Mouse (Mus musculus): ENCODE data around the gene Rhbg.

Rhbg gene

DNA sequence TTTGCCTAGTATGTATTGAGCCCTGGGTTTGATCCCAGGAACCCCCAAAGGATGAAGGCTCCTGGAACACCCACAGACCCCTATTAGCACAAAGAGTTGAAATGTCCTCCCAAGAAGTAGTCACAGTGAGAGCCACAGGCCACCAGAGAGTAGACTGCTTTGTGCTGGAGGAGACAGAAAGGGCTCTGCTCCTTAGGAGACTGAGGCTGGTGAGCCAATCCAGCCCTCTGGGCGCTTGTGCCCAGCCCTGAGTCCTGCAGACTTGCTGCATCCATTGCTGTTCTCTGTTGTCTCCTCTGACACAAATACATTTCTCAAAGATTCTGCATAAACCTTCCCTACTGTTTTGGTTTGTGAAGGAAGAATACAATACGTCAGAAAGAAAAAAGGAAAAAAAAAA, 43.6 kb downstream of the Rhbg start:
- POLR2A ChIA-PET: interaction anchor here in 1 of 4 experiments (0.9 to 1.5 kb wide), 3 partner anchors 10 to 72 kb away, joined by 3 to 4 read pairs (median 4); no protein-coding TSS in a partner anchor
- CTCF ChIA-PET: interaction anchor here in 2 of 4 experiments (1.1 to 1.5 kb wide), 2 partner anchors 10 to 24 kb away, joined by 3 to 6 read pairs; no protein-coding TSS in a partner anchor

DNA sequence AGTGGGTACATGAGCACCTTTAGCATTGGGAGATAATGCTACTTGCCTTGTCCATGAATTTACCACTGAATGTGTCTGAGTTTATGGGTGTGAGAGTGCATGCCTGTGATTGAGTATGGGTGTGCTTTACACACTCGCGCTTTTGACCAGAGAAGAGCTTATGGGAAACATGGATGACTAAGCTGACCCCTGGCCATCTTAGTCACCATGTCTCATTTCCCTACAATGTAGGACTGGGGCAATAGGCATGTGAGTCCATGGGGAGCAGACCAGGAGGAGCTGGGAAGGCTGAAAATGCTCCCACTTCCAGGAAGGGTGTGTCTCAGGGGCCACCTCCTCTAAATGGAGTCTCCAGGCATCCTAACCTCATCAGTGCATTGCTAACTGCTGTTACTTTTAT, 44.4 kb downstream of the Rhbg start:
- ChIA-PET CTCF (interaction anchor here (0.6 to 1.7 kb wide), 12 partner anchors 10 to 122 kb away, joined by 3 to 7 read pairs (median 3); no protein-coding TSS in a partner anchor), POLR2A (interaction anchor here in 1 of 4 experiments (0.9 to 1.1 kb wide), 3 partner anchors 20 to 126 kb away, joined by 3 to 4 read pairs (median 4); partner anchors contain the start of genes Smg5 and Tmem79)

DNA sequence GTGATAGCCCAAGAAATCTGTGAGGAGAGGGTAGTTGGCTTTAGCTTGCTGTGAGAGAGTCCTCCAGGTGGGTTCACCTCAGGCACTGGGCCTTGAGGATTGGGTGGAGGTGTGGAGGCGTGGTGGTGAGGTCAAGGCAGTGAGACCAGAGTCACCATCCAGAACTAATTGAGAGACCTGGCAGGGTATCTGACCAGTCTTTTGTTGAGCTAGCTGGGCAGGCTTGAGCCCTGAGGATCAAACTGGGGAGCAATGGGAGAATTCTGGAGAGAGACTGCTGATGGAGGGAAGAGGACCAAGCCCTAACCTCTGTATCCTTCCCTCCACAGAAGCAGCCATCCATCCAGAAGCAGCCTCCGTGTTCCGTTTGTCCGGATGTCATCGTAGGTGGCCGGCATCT, 45.2 kb downstream of the Rhbg start:
- CTCF ChIA-PET: interaction anchor here (0.6 to 1.7 kb wide), 10 partner anchors 9 to 35 kb away, joined by 3 to 6 read pairs (median 3); no protein-coding TSS in a partner anchor
- POLR2A ChIA-PET: interaction anchor here in 1 of 4 experiments (1.0 to 1.1 kb wide), 2 partner anchors 21 to 126 kb away, joined by 3 to 4 read pairs; partner anchors contain the start of genes Smg5 and Tmem79

DNA sequence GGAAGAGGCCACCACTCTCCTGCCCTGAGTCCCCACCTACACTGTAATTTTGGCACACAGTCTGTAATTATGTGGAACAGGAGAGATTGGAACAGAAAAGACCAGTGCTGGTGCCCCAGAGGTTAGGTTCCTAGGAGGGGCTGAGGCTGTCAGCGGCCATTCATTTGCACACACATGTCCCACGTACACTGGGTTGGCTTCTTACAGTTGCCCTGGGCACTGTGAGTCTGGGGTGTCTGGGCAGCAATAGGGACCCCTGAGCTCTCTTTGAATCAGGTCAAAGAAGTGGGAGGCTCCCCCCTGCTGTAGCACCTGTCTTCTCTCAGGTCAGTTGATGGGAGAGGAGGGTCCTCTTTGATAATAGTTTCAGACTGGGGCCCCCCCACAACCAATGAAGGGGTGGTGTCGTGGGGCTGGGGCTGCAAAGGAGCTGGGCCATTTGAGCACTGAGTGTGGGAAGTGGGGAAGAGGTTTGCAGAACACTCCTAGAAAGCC, 46.2 kb downstream of the Rhbg start:
- ChIA-PET POLR2A (interaction anchor here in 3 of 4 experiments (0.7 to 1.4 kb wide), 3 partner anchors 10 to 114 kb away, joined by 3 read pairs; no protein-coding TSS in a partner anchor), CTCF (interaction anchor here in 2 of 4 experiments (0.9 to 1.7 kb wide), 4 partner anchors 8 to 36 kb away, joined by 3 to 4 read pairs (median 3); no protein-coding TSS in a partner anchor)

DNA sequence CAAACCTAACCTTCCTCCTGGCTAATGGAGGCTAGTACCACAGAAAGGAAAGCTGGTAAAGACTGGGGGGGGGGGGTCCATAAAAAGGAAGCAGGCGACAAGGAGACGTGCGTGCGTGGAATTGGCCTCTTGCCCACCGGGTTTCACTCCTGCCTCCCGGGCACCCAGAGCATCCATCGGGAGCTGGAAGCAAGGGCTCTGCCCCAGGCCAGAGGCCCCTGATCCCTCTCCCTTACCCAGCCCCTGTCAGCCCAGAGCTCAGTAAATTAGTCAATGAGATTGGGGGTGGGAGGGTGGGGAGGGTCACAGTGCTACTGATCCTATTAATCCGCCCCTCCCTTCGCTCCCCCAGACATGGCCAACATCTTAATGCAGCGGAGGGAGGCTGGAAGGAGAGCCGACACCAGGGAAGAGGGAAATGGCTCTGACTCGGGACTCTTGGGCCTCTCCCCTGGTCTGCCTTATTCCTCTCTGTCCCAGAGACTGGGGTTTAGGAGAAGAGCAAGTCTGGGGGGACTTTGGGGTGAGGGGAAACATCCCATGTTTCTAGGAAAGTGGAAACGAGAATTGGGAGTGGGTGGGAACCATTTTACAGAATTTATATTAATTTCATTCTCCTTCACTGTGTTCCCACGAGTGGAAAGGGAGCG, 46.9 kb downstream of the Rhbg start:
- ChIA-PET POLR2A (interaction anchor here in 2 of 4 experiments (0.7 to 1.4 kb wide), 3 partner anchors 9 to 172 kb away, joined by 3 read pairs; no protein-coding TSS in a partner anchor), CTCF (interaction anchor here (0.6 to 1.6 kb wide), 7 partner anchors 9 to 316 kb away, joined by 3 to 9 read pairs (median 3); no protein-coding TSS in a partner anchor)

DNA sequence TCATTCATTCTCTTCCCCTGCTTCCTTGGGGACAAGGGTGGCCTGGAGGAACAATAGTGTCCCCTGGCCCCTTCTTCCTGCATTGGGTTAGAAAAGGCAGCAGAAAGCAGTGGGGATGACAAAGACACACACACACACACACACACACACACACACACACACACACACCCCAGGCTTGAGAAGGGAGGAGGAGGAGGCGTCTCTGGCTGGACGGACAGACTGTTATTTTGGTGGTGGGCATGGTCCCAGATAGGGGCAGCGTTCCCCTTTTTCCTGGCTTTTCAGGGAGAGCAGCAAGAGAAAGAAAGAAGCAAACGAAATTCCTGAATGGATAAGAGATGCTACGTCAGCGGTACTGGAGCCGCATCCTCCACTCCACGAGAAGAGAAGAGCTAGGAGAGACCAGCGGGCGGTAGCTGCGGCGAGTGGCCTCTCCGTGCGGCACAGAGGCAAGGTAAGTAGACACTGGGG, 47.6 kb downstream of the Rhbg start:
- CTCF ChIA-PET: interaction anchor here (0.6 to 1.6 kb wide), 5 partner anchors 8 to 316 kb away, joined by 3 to 9 read pairs (median 4); no protein-coding TSS in a partner anchor
- POLR2A ChIA-PET: interaction anchor here in 1 of 4 experiments (1.4 kb wide), 1 partner anchor 112 kb away, joined by 3 read pairs; no protein-coding TSS in a partner anchor

DNA sequence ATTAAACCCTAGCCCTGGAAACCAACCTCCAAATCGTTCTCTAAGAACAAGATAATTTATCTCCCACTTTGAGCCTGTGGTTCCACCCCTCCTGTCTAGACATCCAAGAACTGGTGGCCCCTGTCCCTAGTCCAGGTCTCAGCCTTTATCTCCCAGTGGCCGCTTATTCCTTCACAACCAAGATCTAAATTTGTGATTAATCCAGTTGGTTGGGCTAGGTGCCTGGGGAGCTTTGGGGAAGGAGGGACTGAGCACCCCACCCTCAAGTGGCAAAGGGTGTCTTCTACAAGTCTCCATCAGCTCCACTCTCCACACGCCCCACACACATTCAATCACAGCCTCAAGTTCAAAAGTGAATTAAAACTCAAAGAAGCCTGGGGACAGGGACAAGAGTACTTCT, 48.0 kb downstream of the Rhbg start:
- POLR2A ChIA-PET: interaction anchor here in 2 of 4 experiments (0.9 to 1.4 kb wide), 3 partner anchors 14 to 57 kb away, joined by 3 to 4 read pairs (median 3); no protein-coding TSS in a partner anchor
- CTCF ChIA-PET: interaction anchor here in 1 of 4 experiments (1.6 to 1.7 kb wide), 2 partner anchors 9 to 36 kb away, joined by 4 read pairs; no protein-coding TSS in a partner anchor

DNA sequence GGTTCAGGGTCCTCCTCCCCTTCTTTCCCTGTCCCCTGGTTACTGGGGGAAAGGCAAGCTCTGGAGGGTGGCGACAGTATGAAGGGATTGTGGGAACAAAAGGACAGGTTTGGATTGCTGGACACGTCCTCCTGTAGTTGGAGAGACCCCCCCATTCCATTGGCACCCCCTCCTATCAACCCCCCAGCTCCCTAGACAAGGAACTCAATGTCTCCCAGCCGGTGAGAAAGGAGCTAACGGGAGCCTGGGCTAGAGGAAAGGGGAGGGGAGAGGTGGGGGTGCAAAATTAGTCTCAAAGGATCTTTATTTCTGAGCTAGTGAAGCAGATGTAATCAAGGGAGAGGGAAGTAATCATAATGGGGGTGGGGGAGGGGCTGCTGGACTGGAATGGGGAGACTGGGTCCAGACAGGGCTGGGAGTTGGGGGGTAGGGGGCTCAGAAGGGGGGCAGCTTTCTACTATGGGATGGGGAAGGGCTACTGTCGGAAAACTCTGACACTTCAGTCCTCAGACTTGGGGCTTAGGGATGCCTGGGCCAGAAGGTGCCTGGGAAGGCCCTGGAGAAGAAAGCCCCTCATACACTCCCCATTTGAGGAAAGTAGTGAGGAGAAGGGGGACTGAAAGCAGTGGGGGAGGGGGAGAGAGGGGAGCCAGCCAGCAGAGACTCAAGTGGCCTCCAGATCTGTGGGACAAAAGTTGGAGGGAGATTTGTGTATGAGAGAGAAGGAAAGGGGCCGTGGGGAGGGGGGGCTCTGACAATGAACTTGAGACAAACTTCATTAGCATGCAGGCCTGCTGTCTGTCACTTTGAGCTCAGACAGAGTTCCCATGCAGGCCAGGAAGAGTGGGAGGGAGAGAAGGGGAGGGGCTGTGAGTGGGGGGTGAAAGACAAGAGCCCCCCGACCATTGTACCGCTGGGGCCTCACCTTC, 48.7 kb downstream of the Rhbg start:
- ChIA-PET POLR2A (interaction anchor here (0.6 to 1.4 kb wide), 9 partner anchors 10 to 567 kb away, joined by 3 to 11 read pairs (median 4); partner anchors contain the start of gene Iqgap3 (in 1 of the 4)), CTCF (interaction anchor here (0.6 to 2.5 kb wide), 12 partner anchors 8 to 530 kb away, joined by 3 to 12 read pairs (median 4); no protein-coding TSS in a partner anchor)

DNA sequence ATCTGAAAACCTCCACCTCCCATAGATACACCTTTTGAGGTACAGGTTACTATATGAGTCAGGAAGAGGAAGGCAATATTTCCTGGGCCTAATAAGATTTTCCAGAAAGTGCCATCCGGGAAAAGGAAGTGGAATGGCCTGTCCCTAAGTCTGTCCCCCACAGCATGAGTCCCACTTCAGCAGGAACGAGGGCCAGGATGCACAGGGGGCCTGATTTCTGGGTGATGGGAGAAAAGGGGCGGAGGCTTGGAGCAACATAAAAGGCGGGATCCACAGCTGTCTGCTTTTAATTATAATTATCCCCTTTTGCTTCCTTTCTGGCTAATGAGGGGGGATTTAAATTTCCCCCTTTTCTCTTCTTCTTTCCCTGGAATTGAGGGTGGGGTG, 49.3 kb downstream of the Rhbg start:
- ChIA-PET CTCF (interaction anchor here in 3 of 4 experiments (0.6 to 2.5 kb wide), 8 partner anchors 10 to 174 kb away, joined by 3 to 7 read pairs (median 4); no protein-coding TSS in a partner anchor), POLR2A (interaction anchor here in 3 of 4 experiments (0.6 to 1.4 kb wide), 7 partner anchors 12 to 567 kb away, joined by 3 to 11 read pairs (median 4); partner anchors contain the start of gene Iqgap3 (in 1 of the 3))

DNA sequence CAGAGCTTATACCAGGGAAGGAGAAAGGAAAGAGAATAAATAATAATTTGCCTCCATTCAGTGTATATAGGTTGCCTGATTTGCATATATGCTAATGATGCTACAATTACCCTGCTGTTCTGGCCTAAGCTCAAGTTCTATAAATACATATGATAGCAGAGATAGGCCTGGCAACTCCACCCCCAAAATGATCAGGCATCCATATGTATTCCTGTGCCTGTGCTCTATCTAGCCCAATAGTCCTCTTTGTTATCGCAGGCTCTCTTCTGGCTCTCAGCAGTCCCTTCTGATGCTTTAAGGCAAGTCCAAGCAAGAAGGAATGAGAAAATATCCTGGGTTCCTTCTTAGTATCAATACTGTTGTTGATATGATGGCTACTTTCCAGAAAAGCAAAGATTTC, 49.8 kb downstream of the Rhbg start:
- POLR2A ChIA-PET: interaction anchor here in 1 of 4 experiments (1.0 to 2.0 kb wide), 4 partner anchors 12 to 131 kb away, joined by 3 to 5 read pairs (median 3); partner anchors contain the start of genes Smg5 and Tmem79
- CTCF ChIA-PET: interaction anchor here in 3 of 4 experiments (0.7 to 2.5 kb wide), 5 partner anchors 11 to 38 kb away, joined by 4 to 7 read pairs (median 4); no protein-coding TSS in a partner anchor

DNA sequence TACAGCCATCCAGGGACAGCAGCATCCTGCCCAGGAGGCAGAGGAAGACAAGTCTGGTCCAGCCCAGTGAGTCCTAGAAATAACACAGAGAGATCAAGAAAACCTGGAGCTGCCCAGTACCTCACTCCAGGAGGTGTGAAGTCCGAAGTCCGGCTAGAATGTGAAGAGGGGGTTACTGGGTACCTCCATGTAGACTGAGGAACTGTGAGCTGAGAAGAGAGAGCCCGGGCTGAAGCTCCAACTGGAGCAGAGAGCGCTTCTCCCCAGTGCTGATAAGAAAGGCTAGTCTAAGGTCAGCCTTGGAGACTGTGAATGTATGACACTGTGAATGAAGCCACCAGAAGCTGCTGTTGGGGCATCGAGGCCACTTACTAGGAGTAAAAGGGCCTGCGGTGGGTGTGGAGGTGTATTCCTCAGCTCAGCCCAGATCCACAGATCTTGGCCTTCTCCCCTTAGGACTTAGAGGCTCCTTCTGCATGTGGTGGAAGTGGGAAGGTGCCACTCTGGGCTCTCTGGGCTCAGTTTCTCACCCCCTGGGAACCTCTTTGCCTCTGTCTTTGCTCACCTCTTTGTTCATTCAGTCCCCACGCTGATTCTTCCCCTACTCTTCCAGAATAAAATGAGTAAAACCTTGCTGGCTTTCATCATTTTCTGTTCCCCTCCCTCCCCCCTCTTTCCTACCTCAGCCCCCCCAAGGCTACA, 50.4 kb downstream of the Rhbg start:
- ChIA-PET CTCF (interaction anchor here in 3 of 4 experiments (0.7 to 2.5 kb wide), 4 partner anchors 16 to 38 kb away, joined by 4 to 7 read pairs (median 5); no protein-coding TSS in a partner anchor), POLR2A (interaction anchor here (0.6 to 2.8 kb wide), 10 partner anchors 11 to 131 kb away, joined by 3 to 9 read pairs (median 3); partner anchors contain the start of genes Rhbg (in 1 of the 4), Smg5 (in 1 of the 4) and Tmem79 (in 1 of the 4))

DNA sequence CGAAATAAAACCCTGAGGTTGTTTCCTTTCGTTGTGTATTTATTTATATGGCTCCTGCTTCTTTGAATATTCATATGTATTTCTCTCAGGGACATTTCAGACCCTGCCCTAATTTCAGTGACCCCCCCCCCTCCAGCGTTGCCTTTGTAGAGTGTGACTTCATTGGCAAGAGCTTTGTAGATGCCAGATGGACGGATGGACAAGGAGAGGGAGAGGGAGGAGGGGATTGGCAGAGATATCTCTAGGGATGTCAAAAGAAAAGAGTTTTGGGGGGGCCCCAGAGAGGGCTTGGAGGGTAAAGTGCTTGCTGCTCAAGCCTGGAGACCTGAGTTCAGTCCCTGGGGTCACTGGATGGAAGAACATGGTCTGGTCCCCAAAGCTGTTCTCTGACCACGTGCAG, 51.1 kb downstream of the Rhbg start:
- CTCF ChIA-PET: interaction anchor here in 2 of 4 experiments (0.8 to 2.5 kb wide), 4 partner anchors 11 to 39 kb away, joined by 3 to 7 read pairs (median 4); no protein-coding TSS in a partner anchor
- POLR2A ChIA-PET: interaction anchor here in 2 of 4 experiments (0.6 to 2.8 kb wide), 9 partner anchors 11 to 132 kb away, joined by 3 to 9 read pairs (median 4); partner anchors contain the start of genes Rhbg (in 1 of the 2), Smg5 (in 1 of the 2) and Tmem79 (in 1 of the 2)

DNA sequence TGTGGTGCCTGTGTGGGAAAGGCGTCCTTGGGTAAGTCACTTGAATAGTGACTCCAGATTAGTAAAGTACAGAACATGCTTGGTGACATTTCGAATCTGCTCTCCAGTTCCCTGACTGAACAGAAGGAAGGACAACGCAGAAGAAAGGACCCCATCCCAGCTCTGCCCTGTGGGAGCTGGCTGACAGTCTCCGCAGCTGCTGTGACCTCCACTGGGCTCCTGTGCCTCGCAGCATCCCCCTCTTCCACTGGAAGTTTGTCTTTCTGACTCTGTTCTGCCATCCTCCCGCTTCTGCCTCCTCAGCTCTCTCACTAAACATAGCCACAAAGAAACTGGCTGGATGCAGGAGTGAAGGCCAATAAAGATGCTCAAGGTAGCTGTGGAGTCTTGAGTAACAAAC, 51.5 kb downstream of the Rhbg start:
- ChIA-PET POLR2A (interaction anchor here in 2 of 4 experiments (0.9 to 2.8 kb wide), 7 partner anchors 11 to 43 kb away, joined by 3 to 9 read pairs (median 5); no protein-coding TSS in a partner anchor), CTCF (interaction anchor here in 3 of 4 experiments (0.5 to 2.5 kb wide), 7 partner anchors 10 to 373 kb away, joined by 3 to 7 read pairs (median 3); partner anchors contain the start of gene Lamtor2 (in 1 of the 3))

DNA sequence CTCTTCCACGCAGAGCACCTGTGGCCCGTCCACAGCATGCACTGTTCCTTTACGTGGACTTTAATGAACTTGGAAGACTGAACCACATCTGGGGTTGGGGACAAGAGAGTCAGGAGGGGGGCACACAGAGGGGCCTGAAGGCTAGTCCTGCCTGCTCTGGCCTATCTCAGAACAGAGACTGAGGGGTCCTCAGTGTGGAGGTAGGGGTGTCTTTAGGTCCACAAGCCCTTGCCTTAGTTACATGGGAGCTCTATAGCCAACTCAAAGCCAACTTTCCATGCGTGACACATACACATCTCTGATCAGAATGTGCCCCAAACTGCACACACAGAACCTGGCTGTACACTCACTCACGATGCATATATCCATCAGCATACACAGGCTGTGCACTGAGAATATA, 52.9 kb downstream of the Rhbg start:
- POLR2A ChIA-PET: interaction anchor here in 1 of 4 experiments (0.7 to 2.8 kb wide), 4 partner anchors 11 to 35 kb away, joined by 3 to 9 read pairs (median 4); no protein-coding TSS in a partner anchor

DNA sequence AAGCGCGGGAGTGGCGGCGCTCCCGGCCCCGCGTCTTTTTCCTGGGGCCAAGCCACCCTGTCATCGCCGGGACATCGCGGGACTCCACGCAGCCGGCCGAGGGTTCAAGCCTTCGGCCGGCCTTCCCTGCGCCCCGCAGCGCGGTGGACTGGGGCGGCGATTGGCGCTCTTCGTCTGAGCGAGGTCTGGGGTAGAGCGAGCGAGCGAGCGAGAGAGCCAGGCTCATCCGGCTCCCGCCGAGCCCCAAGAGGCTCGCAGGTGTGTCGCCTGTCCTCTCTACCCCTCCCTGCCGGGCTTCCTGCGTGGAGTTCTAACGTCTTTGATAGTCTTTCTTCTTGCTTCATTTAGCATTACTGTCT, 53.6 kb downstream of the Rhbg start:
- POLR2A ChIA-PET: interaction anchor here in 2 of 4 experiments (0.9 to 1.6 kb wide), 9 partner anchors 9 to 227 kb away, joined by 3 to 5 read pairs (median 4); no protein-coding TSS in a partner anchor
- CTCF ChIA-PET: interaction anchor here in 2 of 4 experiments (1.0 to 1.5 kb wide), 4 partner anchors 8 to 43 kb away, joined by 4 to 7 read pairs (median 4); no protein-coding TSS in a partner anchor

More for the DNA sequence above, 52.9 kb downstream of the Rhbg start:
- CTCF ChIA-PET: interaction anchor here in 1 of 4 experiments (1.4 to 1.6 kb wide), 2 partner anchors 34 to 191 kb away, joined by 3 to 6 read pairs; no protein-coding TSS in a partner anchor

Measured in embryonic stem cell, embryonic (primary cell).